Mouse (Mus musculus): ENCODE measurements around the gene Caln1.

Caln1 gene

DNA sequence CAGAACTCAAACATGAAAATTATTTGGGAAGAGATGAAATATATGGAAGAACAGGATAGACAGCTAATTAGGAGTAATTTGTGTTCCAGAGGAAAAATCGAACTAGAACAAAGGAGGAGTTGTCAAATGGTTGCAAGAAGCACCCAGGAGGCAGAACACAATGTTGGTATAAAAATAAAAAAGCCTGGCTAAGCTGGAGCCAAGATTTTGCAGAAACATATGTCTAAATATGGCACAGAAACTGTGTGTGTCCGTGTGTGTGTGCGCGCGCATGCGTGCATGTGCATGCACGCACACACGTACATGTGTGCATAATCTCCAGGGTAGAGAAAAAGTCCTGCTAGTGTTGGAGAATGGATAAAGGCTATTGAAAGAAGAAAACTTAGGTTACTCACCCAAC lies 443.3 kb downstream of the Caln1 start:
- DNase-seq (ENCODE audit: low spot score) = peak; percentile 36

DNA sequence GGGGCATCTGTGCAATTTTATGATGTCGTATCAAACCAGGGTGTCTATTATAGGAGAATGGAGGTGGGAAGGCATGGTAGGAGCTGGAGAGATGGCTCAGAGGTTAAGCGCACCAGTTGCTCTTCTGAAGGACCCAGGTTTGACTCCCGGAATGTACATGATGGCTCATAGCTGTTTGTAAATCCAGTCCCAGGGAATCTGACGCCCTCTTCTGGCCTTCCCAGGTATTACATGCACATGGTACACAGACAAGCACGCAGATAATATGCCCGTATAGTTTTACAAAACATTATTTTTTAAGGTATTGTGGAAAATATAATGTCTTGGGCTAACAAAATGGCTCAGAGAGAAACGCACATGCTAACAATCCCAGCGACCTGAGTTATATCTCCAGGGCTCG lies 443.8 kb downstream of the Caln1 start:
- peak; percentile 28 for DNase-seq (ENCODE audit: low spot score)

DNA sequence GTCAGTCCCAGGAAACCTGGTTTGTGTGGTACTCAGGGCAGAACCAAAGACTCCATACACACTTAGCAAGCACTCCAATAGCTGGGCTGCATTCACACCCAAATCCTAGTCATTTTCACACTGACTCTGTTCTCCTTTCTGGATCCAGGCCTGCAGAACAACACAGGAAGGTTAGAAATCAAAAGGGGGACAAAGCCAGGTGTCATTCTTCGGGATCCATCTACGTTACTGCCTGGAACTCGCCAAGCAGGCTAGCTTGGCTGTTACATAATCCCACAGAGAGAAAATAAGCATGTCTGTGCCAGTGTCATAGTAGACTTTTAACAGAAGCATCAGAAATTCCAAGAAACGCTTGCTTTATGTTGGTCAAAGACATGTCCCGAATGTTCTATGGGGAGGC lies 446.1 kb downstream of the Caln1 start:
- DNase-seq (ENCODE audit: low spot score) = no peak

DNA sequence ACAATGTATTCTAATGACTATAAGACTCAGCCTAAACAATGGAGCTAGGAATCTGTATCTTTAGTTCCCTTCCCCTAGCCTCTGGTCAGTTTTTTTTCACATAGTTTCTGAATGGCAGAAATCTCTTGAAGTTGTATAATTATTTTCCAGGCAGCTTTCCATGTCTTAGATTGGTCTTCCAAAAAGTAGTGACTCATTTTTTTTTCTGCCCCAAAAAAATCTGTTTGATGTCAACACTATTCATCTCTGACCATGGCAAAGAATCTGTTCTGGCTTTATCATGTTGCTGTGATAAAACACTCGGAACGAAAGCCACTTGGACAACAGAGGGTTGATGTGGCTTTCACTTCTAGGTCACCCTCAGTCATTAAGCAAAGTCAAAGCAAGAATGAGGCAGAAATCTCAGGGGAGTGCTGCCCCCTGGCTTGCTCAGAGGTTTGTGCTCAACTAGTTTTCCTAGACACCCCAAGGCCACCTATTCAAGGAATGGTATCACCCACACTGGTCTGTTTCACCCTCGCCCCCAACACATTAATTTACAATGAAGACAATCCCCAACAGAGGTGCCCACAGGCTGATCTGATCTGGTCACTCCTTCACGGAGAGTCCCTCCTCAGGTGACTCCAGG lies 450.9 kb downstream of the Caln1 start:
- no peak for DNase-seq (ENCODE audit: low spot score)

DNA sequence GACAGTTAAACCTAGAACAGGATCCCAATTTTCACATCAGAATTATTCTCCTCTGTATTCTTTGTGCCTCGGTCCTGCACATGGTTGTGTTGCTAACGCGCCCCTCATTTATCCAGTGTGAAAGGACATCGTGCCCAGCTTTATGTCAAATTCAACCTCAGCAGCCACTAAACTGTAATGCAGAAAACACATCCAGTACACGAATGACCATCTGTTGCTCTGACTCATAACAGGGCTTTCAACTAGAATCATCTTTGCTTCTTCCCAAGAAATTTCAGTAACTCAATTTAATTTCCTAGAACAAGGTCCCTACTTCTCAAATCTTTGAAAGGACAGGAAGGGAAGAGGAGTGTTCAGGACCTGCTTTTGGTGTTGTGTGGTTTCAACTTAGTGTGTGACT lies 451.4 kb downstream of the Caln1 start:
- no peak for DNase-seq (ENCODE audit: low spot score)

DNA sequence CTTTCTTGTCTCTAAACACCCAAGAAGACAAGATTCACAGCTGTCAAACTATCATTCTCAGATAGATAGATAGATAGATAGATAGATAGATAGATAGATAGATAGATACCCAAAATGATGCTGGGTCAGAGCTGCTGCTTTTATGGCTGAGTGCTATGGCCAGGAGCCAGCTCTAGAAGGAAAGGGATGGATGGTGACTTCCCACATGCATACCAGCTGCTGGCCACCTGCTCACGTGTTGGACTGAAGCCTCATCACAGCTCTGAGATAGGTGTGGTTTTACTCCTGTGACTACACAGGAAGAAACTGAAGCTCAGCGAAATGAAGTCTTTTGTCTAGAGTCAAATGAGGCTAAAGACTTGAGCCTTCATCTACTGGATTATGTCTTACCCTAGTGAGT lies 456.5 kb downstream of the Caln1 start:
- no peak for DNase-seq (ENCODE audit: low spot score)

DNA sequence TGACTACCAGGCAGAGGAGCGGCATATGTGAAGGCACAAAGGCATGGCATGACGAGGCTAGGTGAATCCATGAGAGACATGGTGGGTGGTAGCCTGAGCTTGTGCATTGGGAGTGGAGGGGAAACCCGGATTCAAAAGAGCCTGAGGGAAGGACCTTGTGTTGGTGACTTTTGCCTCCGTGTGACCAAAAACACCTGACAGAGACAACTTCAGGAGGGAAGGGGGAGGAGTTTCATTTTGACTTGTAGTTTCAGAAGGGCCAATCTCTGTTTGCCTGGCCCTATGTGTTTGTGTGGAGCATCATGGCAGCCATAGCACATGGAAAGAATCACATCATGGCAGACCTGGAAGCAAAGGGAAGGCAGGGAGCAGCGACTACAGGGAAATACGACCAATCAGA lies 479.3 kb downstream of the Caln1 start:
- DNase-seq (ENCODE audit: low spot score) = no peak

DNA sequence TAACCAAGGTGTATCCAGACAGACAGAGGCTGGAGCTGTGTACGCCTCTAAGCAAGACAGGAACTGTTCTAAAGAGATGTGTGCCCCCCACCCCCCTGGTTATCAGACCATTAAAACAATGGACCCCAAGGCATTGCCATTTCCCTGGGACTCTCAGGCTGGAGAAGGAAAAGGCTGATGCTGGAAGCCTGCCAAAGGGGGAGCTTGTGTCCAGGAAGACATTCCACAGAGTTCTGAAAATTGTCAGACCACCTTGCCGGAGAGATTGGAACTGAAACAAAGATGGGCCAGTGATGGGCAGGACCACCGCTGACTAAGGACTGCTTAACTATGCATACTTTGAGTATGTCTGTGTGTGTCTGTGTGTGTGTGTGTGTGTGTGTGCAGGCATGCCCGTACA lies 480.4 kb downstream of the Caln1 start:
- DNase-seq (ENCODE audit: low spot score) = no peak

DNA sequence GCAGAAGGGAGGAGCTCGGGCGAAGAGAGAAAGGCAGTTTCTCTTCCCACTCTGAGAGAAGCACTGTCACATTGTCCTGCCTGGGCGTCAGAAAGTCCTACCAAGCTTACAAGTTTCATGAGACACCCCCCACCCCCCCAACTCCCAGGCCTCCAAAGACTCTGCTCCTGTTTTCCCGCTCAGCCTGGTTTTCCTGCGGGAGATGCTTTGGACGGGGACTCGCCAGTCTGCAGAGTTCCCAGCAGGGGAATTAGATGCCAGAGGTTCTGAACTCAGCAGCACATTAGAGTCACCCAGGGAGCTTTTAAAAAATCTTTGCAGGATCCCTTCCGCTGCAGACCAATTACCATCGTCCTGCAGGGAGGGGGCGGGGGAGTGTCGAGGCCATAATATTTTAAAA lies 482.9 kb downstream of the Caln1 start:
- DNase-seq (ENCODE audit: low spot score) = no peak

DNA sequence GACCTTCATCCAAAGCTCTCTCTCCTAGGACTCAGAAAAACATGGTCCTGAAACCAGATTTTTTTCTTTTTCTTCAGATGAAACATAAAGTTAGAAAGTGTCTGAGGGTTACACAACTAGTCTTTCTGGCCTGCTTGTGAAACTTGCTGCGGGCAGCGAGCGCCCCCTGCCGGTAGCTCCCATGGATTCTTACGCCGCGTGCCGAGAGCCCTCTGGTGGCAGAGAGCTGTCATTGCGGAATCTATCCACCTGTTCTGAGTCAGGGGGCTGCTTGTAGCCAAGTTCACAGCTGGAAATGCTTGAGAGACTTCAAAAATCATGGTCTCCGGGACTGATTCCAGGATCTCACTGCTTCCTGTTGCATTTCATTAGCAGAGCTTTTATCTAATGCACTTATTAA lies 484.1 kb downstream of the Caln1 start:
- peak; percentile 87 for DNase-seq (ENCODE audit: low spot score)

DNA sequence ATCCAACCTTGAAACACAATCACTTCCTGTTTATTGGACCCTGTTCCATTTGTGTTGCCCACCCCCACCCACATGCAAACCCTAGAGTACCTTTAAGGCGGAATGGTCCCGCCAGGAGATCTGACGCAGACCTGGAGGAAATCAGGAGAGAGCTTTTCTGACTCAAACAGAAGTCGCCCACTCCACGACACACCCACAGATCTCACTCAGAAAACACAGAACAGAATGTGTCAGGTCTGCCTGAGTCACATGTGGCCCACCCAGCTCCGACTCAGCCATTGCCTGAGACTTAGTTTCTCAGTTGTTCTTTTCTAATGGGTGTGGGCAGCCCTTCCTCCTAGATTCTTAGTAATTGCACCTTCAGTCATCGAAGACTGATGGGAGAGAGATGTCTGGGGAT lies 485.2 kb downstream of the Caln1 start:
- DNase-seq (ENCODE audit: low spot score) = peak; percentile 23

DNA sequence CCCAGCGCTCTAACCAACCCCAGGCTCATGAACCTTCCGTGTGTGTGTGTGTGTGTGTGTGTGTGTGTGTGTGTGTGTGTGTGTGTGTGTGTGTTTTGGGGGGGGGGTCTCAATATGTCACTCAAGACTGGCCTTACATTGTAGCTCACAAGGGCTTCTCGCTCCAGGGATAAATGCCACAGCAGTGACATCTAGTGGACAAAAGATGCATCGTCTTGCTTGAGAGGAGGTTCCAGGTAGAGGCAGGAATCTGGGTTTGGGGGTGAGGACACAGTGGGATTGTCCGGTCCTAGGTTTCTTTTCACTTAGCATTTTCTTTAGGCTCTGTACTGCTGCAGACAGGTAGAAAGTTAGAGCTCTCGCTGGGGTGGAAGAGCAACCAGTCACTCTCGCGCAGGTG lies 488.9 kb downstream of the Caln1 start:
- peak; percentile 41 for DNase-seq (ENCODE audit: low spot score)

DNA sequence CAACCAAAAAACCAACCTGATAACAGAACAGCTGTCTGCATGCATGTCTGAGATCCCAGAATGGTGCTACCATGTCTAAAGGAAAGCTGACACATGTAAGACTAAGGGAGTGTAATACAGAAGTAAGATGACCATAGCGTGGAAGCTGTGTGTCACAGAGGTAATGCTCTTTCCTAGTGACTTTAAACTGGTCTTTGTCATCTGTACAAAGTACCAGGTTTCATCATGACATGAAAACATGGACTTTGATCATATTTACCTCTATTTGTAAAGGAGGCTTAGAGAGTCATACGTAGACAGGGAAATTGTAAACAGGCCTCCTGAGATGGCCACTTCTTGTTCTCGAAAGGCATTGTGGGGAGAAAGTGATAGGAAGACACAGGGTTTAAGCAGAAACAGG lies 489.5 kb downstream of the Caln1 start:
- DNase-seq (ENCODE audit: low spot score) = no peak

DNA sequence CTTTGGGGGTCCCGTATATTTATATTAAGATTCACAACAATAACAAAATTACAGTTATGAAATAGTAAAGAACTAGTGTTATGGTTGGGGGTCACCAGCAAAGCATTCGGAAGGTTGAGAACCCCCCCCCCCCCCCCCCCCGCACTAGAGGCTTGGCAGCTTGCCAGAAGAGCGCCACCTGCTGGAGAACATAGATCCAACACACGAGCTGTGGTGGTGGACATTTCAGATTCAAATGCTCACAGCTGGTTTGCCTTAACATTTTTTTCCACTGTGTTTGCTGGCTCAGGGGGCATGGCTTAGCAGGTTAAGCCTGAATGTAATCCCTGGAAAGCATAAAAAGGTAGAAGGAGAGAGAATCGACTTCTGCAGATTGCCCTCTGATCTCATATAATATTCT lies 490.5 kb downstream of the Caln1 start:
- no peak for DNase-seq (ENCODE audit: low spot score)

DNA sequence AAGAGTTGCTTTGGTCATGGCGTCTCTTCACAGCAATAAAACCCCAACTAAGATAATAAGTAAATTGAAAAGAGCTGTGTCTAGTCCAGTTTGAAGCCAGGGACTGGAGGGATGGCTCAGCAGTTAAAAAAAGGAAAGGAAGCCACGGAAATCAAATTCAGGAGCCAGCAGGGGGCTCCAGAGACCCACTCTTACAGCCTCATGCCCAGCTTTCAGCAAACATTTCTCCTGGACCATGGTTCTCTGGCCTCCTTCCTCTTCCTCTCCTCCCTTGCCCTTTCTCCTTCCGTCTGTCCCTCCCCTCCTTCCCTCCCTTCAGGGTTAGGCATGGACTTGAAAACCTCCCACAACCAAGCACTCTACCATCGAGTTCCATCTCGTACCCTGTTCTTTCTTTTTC lies 493.0 kb downstream of the Caln1 start:
- peak; percentile 70 for DNase-seq (ENCODE audit: low spot score)

DNA sequence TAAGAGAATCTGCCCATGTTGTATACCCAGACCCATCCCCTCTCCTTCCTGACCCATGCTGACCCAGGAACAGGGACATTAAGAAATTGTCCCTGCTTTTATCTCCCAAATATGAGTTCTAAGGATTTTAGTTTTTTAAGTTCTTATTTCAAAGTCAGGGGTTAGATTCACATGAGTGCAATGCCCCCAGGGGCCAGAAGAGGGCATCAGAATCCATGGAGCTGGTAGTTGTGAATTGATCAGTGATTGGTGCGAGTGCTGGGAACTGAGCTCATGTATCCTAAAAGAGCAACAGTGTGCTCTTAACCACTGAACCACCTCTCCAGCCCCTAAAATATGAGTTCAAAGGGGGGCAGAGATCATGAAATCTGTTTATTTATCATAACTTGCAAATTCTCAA lies 500.6 kb downstream of the Caln1 start:
- no peak for DNase-seq (ENCODE audit: low spot score)

DNA sequence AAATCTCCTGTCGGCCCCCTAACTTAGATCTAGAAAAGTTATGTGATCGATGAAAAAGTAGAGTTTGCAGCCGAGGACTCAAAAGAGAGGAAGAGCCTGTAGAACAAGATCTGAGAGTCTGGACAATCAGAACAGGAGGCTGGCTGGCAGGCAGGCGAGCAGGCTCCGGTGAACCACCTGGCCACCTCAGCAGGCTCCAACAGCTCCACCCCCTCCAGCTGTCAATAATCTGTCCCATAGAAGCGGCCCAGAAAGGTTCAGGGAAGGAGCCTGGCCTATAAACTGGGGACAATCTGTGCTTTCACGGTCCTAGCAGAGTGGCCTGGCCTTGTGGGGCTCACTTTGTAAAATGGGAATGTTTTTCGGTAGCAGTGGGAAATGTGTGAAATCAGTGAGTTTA lies 501.8 kb downstream of the Caln1 start:
- DNase-seq (ENCODE audit: low spot score) = no peak

DNA sequence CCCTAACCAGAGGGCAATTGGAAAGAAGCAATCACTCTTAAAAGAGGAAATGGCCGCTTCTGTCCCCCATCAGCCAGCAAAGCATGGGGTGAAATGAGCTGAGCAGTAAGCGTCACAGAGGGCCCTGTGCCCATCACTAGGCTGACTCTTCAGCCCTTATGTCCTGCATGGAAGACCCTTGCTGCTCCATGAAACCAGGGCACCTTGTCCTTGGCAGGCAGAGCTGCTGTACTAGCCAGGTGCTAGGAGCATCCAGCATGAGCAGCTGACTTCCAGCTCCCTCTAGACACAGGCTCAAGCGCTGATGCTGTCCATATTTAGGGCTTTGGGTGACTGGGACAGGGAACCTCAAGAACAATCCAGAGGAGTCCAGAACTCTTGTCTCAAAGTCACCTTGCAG lies 506.1 kb downstream of the Caln1 start:
- no peak for DNase-seq (ENCODE audit: low spot score)

DNA sequence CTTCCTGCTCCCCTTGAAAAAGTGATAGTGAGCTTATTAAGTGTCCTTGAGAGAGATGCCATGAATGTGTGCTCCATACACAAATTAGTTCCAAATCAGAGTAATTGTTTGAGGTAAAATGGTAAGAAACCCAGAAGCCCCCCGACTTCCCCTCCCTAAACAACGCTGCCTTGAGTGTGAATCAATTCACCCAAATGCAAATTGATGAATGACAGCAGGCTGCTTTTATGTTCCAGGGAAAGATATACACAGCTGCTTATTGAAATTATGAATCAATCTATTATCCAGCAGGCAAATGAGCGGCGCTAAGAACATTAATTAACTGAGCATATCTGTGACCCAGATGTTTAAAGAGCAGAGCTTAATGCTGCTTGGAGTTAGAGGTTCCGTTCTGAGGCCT lies 511.1 kb downstream of the Caln1 start:
- no peak for DNase-seq (ENCODE audit: low spot score)

DNA sequence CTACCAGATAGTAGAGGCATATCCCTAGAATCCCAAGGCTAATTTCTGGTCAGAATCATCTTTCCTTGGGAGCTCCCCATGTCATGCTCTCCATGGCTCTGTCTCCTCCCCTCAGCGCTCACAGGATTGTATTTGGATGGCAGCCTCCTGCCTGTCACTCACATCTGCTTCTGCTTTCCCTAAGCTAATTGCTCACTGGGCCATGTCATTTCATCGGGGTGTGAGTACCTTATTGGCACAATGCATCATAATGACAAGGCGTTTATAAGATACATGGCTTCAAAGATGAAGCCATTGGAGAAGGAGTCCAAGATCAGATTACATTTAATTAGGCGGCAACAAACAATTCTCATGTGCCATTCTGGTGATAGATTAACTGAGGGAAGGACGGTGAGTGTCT lies 522.5 kb downstream of the Caln1 start:
- DNase-seq (ENCODE audit: low spot score) = no peak

DNA sequence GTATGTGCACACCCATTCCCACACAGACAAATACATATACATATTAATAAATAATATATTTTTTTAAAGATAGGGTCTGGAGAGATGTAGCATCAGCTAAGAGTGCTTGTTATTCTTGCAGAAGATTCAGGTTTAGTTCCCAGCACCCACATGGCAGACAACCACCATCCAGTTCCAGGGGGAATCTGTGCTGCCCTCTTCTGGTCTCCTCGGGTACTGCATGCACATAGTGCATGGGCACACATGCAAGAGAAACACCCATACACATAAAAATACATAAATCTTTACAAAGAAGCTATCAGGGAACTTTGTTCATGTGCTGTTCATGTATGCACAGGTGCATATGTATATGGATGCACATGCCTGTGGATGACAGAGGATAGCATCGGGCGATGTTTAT lies 526.7 kb downstream of the Caln1 start:
- DNase-seq (ENCODE audit: low spot score) = no peak

Measured in layer of hippocampus, adult 11-12 months (tissue).